Mouse (Mus musculus) midbrain, postnatal 0 days (tissue): ENCODE measurements around the gene Ociad2. TPM values are rescaled to one million over a fixed set of nuclear protein-coding genes. Genes with fewer than 3 reads are reported as not detected.
"Not testable (repeated sequence)": the region's sequence is repeated elsewhere in the genome, so short reads cannot be mapped to it uniquely, and the experiment has no call there.

ENCODE experiments used
- ATAC-seq: fragments of 200-750 bp; cut with Nextera tagmentation; 2 replicates; pipeline ENCODE4 v1.8.0; 2017; ENCODE audit warnings: moderate number of reproducible peaks, mild to moderate bottlenecking, moderate TSS enrichment, moderate library complexity; ENCODE audit not compliant: low FRiP score
- DNase-seq: peaks from one replicate; pipeline ENCODE4 v3.0.0-alpha.2; 2015; ENCODE audit warnings: low spot score
- H3K27ac ChIP-seq: fragments of 300-500 bp; sonication (generic); 2 replicates; pipeline ENCODE4 v1.5.1; 2014; ENCODE audit warnings: low read depth, mild to moderate bottlenecking, low read length, mixed read lengths
- H3K27me3 ChIP-seq: fragments of 300-500 bp; sonication (generic); 2 replicates; pipeline ENCODE4 v1.6.1; 2014; ENCODE audit warnings: low read length, control low read depth, mixed read lengths; ENCODE audit not compliant: insufficient read depth
- H3K36me3 ChIP-seq: fragments of 300-500 bp; sonication (generic); 2 replicates; pipeline ENCODE4 v1.6.1; 2014; ENCODE audit warnings: low read length, control low read depth, mixed read lengths; ENCODE audit not compliant: insufficient read depth
- H3K4me1 ChIP-seq: fragments of 300-500 bp; sonication (generic); 2 replicates; pipeline ENCODE4 v1.6.1; 2014; ENCODE audit warnings: mild to moderate bottlenecking, control low read depth, antibody characterized with exemption, low read length, mixed read lengths; ENCODE audit not compliant: insufficient read depth
- H3K4me2 ChIP-seq: fragments of 300-500 bp; sonication (generic); 2 replicates; pipeline ENCODE4 v1.6.1; 2014; ENCODE audit warnings: low read depth, mild to moderate bottlenecking, low read length, mixed read lengths; ENCODE audit not compliant: poor library complexity, severe bottlenecking
- H3K4me3 ChIP-seq: fragments of 300-500 bp; sonication (generic); 2 replicates; pipeline ENCODE4 v1.5.1; 2014; ENCODE audit warnings: low read depth, mild to moderate bottlenecking, low read length, moderate library complexity
- H3K9ac ChIP-seq: fragments of 300-500 bp; sonication (generic); replicated peaks from 2 replicates; pipeline ENCODE4 v1.6.1; 2014; ENCODE audit warnings: mild to moderate bottlenecking, low read length, moderate library complexity, mixed read lengths; ENCODE audit not compliant: poor library complexity, severe bottlenecking
- H3K9me3 ChIP-seq: fragments of 300-500 bp; sonication (generic); 2 replicates; pipeline ENCODE4 v1.6.1; 2016; ENCODE audit warnings: low read length, control low read depth
- CTCF ChIP-seq: IDR thresholded peaks from 2 replicates; pipeline ENCODE4 v1.5.1; 2016; ENCODE audit warnings: antibody characterized with exemption, mild to moderate bottlenecking
- WGBS: fragments of 180-500 bp; shearing (Covaris S2); extraction: QIAGEN DNeasy Blood & Tissue Kit; methylation state at CpG from one replicate; pipeline ENCODE4 v1.1.7; 2014; 5-methylcytosine and 5-hydroxymethylcytosine counted together
- polyA plus RNA-seq: library from polyadenylated mRNA; unstranded; fragments of >200 nt; fragmentation: Nextera tagmentation; extraction: Ambion mirVana; gene quantifications from 2 replicates; pipeline ENCODE4 v1.2.1, GENCODE M21; 2015
- total RNA-seq: library from RNA; depleted of rRNA; stranded (reverse); fragments of >200 nt; gene quantifications from 2 replicates; pipeline ENCODE4 v1.2.3, GENCODE M21; 2014

Gene Ociad2
- total and polyA plus RNA-seq, 2 experiments from 2014 or later = 11.3 to 27.5 TPM

DNA sequence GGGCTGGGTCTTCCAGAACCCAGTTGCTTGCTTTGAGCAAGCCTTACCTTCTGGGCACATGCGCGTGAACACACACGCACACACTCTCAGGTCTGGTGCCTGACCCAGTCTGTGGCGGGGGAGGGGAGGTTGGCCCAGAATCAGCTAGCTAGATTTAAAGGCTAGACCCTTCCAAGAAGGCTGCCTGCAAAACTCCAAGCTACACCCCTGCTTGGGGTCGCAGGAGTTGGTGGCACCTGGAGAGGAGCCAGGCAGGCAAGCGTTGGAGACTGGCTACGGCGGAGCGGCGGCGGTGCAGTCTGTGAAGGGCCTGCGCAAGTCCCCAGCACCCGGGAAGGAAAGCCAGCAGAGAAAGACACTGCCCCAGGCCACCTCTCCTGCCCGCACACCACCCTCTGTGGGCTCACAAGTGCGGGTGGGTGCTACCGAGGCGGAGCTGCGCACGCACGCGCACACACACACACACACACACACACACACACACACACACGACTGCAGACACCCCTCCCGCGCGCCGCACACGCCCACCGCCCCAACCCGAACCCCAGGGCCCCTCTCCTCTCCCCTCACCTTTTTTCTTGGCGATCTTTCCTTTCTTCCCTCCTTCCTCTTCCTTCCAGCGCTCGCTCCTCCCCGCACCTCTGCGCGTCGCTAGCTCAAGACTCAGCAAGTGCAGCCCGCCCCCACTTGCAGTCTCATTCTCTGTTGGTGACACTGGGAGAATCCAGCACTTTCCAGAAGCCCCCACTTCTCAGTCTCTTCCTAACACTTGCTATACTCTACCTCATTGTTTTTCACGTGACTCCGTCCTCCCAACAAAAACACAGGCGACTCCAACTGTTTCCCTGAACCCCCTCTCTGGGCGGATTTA is 2.6 kb downstream of the Ociad2 start:
- H3K4me3 ChIP-seq = peak overlapping the region; percentile 53
- peak overlapping the region; percentile 69 for H3K9ac ChIP-seq
- H3K9me3 ChIP-seq = no peaks in the 10 kb centered on the region
- H3K4me2 ChIP-seq = peak overlapping the region; percentile 74
- DNase-seq (peak; percentile 52), ATAC-seq (peak; percentile 76)
- peak overlapping the region; percentile 44 for H3K27ac ChIP-seq
- 0 out of 2 replicates have a peak, but pooled peaks cover under 1% of the 10 kb centered on the region for H3K36me3 ChIP-seq
- H3K27me3 ChIP-seq = no peaks in the 10 kb centered on the region
- H3K4me1 ChIP-seq = peaks cover 11% of the 10 kb centered on the region; the same call in 1 of the 2 replicates
- 2% methylated on average over 22 of the region's 41 CpGs for WGBS
- TF ChIP-seq CTCF = no peak

GRCm38 (mm10) chr5:73336448-73336847 is 4.4 kb downstream of the Ociad2 start:
- no peaks in the 10 kb centered on the region for H3K9me3 ChIP-seq
- no peak for ATAC-seq
- no peak overlapping the region for H3K4me3 ChIP-seq
- 94% methylated on average over 5 of the region's 5 CpGs for WGBS
- DNase-seq = no peak
- H3K27me3 ChIP-seq = no peaks in the 10 kb centered on the region
- H3K36me3 ChIP-seq = 0 out of 2 replicates have a peak, but pooled peaks cover 5% of the 10 kb centered on the region
- no peak overlapping the region for H3K27ac ChIP-seq
- H3K4me1 ChIP-seq = peaks cover 11% of the 10 kb centered on the region; the same call in 1 of the 2 replicates
- H3K9ac ChIP-seq = no peak overlapping the region
- no peak for TF ChIP-seq CTCF
- no peak overlapping the region for H3K4me2 ChIP-seq

DNA sequence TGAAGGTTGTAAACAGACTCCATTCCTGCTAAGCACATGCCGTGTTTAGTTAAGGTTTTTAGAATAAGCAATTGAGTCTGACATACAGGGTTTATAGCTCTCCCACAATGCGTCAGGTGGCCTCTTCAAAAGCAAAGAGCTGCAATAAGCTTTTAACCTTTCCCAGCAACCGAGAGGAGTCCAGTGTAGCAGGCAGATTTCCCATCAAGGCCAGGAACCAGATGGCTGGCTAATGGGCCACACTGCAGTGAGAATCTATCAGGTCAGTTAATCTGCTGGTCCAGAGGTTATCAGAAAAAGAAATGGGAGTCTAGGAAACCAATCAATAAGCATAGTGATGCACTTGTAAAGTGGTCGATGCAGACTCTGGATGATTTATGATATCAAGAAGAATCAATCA is 9.8 kb downstream of the Ociad2 start:
- Histone ChIP-seq H3K36me3 (peaks cover 5% of the 10 kb centered on the region; the same call in 1 of the 2 replicates), H3K4me1 (no peaks in the 10 kb centered on the region), H3K9me3 (no peaks in the 10 kb centered on the region), H3K27ac (no peak overlapping the region), H3K9ac (no peak overlapping the region), H3K27me3 (no peaks in the 10 kb centered on the region), H3K4me3 (no peak overlapping the region), H3K4me2 (no peak overlapping the region)
- ATAC-seq (no peak), DNase-seq (no peak)
- TF ChIP-seq CTCF = no peak
- 63% methylated on average over 4 of the region's 4 CpGs for WGBS

GRCm38 (mm10) chr5:73324526-73325170 is 16.2 kb downstream of the Ociad2 start:
- ATAC-seq (no peak), DNase-seq (no peak)
- 86% methylated on average over 8 of the region's 8 CpGs for WGBS
- Histone ChIP-seq H3K4me2 (no peak overlapping the region), H3K9ac (no peak overlapping the region), H3K27ac (no peak overlapping the region), H3K27me3 (no peaks in the 10 kb centered on the region), H3K4me3 (no peak overlapping the region), H3K36me3 (peaks cover 3% of the 10 kb centered on the region), H3K4me1 (no peaks in the 10 kb centered on the region), H3K9me3 (no peaks in the 10 kb centered on the region)
- no peak for TF ChIP-seq CTCF

DNA sequence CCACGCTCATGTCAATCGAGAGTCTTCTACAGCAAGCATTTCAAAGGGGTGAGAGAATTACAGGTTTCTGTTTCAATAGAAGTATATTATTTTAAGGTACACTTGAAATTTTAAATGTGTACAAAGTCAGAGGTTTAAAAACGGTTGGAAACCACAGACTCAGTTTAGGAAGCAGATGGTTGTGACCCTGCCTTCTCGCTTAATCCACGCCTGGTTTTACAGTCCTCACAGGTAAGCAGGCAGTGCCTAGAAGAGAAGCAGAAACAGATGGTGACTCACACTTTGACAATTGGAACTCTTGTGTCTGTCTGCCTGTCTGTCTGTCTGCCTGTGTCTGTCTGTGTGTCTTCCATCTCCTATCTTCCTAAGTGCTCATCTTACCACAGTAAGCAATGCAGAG is 17.2 kb downstream of the Ociad2 start:
- Histone ChIP-seq H3K4me2 (no peak overlapping the region), H3K27me3 (no peaks in the 10 kb centered on the region), H3K9me3 (no peaks in the 10 kb centered on the region), H3K27ac (no peak overlapping the region), H3K4me1 (no peaks in the 10 kb centered on the region), H3K9ac (no peak overlapping the region), H3K4me3 (no peak overlapping the region), H3K36me3 (peaks cover 3% of the 10 kb centered on the region)
- TF ChIP-seq CTCF = no peak
- no peak for ATAC-seq
- no peak for DNase-seq
- WGBS = 89% methylated on average over 5 of the region's 5 CpGs

DNA sequence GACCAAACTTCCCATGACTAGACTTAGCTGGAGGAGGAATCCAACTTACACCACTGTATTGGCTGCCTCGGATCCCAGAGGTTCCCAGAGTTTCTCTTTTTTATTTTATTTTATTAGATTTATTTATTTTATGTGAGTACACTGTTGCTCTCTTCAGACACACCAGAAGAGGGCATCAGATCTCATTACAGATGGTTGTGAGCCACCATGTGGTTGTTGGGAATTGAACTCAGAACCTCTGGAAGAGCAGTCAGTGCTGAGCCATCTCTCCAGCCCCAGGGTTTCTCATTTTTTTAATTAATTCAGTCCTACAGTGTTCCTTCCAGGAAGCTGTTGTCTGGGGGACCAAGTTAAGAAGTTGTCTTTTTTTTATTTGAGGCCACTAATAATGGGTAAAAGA is 18.1 kb downstream of the Ociad2 start:
- H3K9ac ChIP-seq, H3K4me1 ChIP-seq, H3K27ac ChIP-seq, ATAC-seq, H3K27me3 ChIP-seq, H3K4me2 ChIP-seq, DNase-seq, H3K4me3 ChIP-seq, H3K36me3 ChIP-seq, H3K9me3 ChIP-seq: not testable (repeated sequence)
- WGBS = 93% methylated on average over 1 of the region's 1 CpGs
